Mouse (Mus musculus) MEL (cell line): Measurements from ENCODE around the gene Gldc. TPM values are rescaled to one million over a fixed set of nuclear protein-coding genes. Genes with fewer than 3 reads are reported as not detected.

ENCODE experiments used
- CTCF ChIP-seq, 3 experiments: IDR thresholded peaks in 2 of 3; conservative IDR thresholded peaks in 1 of 3; 2 replicates each; pipeline ENCODE4 v1.5.1; 2011 to 2012; ENCODE audit warnings: low read length in 3 of 3, low read depth in 2 of 3, mild to moderate bottlenecking in 2 of 3, improper control_type of control experiment in 1 of 3, inconsistent platforms in 1 of 3, mixed read lengths in 1 of 3, moderate library complexity in 1 of 3; ENCODE audit not compliant: control insufficient read depth in 1 of 3, insufficient read depth in 1 of 3, poor library complexity in 1 of 3, severe bottlenecking in 1 of 3
- ELF1 ChIP-seq: IDR thresholded peaks from 2 replicates; pipeline ENCODE4 v1.6.1; 2014; ENCODE audit warnings: low read depth, mild to moderate bottlenecking, inconsistent platforms, low read length, improper control_type of control experiment, moderate library complexity
- GATA1 ChIP-seq: IDR thresholded peaks from 2 replicates; pipeline ENCODE4 v1.6.1; 2011; ENCODE audit warnings: low read depth, low read length, improper control_type of control experiment
- KAT2A ChIP-seq: conservative IDR thresholded peaks from 2 replicates; pipeline ENCODE4 v1.6.1; 2012; ENCODE audit warnings: low read depth, low read length, improper control_type of control experiment, inconsistent platforms
- MAX ChIP-seq: IDR thresholded peaks from 2 replicates; pipeline ENCODE4 v1.6.1; 2011; ENCODE audit warnings: low read length, improper control_type of control experiment
- MXI1 ChIP-seq: IDR thresholded peaks from 2 replicates; pipeline ENCODE4 v1.6.1; 2011; ENCODE audit warnings: mild to moderate bottlenecking, low read depth, low read length, improper control_type of control experiment
- NRF1 ChIP-seq: IDR thresholded peaks from 2 replicates; pipeline ENCODE4 v1.6.1; 2014; ENCODE audit warnings: low read depth, mild to moderate bottlenecking, inconsistent platforms, low read length, improper control_type of control experiment, moderate library complexity; ENCODE audit not compliant: poor library complexity, insufficient read depth, severe bottlenecking
- POLR2A ChIP-seq, 2 experiments: IDR thresholded peaks; 2 replicates each; pipeline ENCODE4 v1.6.1; 2011 to 2012; ENCODE audit warnings: low read length in 2 of 2, mild to moderate bottlenecking in 2 of 2, control low read depth in 1 of 2, improper control_type of control experiment in 1 of 2, low read depth in 1 of 2, moderate library complexity in 1 of 2; ENCODE audit not compliant: control insufficient read depth in 1 of 2, insufficient read depth in 1 of 2, poor library complexity in 1 of 2
- POLR2AphosphoS2 ChIP-seq: IDR thresholded peaks from 2 replicates; pipeline ENCODE4 v1.6.1; 2011; ENCODE audit warnings: low read length, improper control_type of control experiment
- ZC3H11A ChIP-seq: IDR thresholded peaks from 2 replicates; pipeline ENCODE4 v1.6.1; 2012; ENCODE audit warnings: low read depth, mild to moderate bottlenecking, inconsistent platforms, low read length, improper control_type of control experiment
- polyA plus RNA-seq, 2 experiments: library from polyadenylated mRNA; stranded (reverse) in 1 of 2; unstranded in 1 of 2; fragments of >175 nt in 1 of 2; fragments of >200 nt in 1 of 2; gene quantifications; 2 replicates each; pipeline versions ENCODE4 v1.2.1 to v1.2.4; 2012; ENCODE audit warnings: low replicate concordance in 2 of 2, low read depth in 1 of 2; ENCODE audit not compliant: insufficient read length in 2 of 2, insufficient read depth in 1 of 2, missing spikeins in 1 of 2
- total RNA-seq: library from RNA; depleted of rRNA; stranded (reverse); fragments of 300-350 nt; gene quantifications from 2 replicates; pipeline ENCODE4 v1.2.3, GENCODE M21; 2012; rRNA removed

Gldc gene
- total and polyA plus RNA-seq, 3 experiments: 0.04 to 1.2 TPM; not detected in 1

DNA sequence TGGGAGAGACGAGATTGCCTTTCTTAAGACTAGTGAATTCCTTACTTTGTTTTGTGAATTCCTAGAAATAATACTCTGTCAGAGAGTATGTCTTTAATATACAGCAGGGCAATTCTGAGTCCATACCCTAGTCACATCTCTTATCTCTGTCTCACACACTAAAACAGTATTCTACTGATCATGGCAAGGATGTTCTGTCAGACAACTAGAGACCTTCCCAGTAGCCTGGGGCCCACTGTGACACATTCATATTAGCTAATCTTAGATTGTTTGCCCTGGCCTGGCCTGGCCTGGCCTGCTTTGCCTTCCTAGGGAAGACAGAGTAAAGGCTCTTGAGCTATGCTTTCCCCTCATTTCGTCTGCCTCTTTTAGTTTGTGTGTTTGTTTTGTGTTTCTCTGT is 124.6 kb downstream of the Gldc start (continued):
- TF ChIP-seq CTCF (IDR thresholded peaks at IDR 0.05 in 2 of 3, conservative IDR thresholded peaks at IDR 0.05 in 1 of 3; ENCODE audit: control insufficient read depth in 1 of 3, insufficient read depth in 1 of 3, low read depth in 2 of 3, low read length in 3 of 3, poor library complexity in 1 of 3, severe bottlenecking in 1 of 3) (no peak), POLR2AphosphoS2 (no peak), ELF1 (no peak), GATA1 (peak; percentile 90), NRF1 (no peak), KAT2A (no peak), MAX (0 out of 2 replicates have a peak, but pooled peaks have one; percentile 34), MXI1 (peak; percentile 68), ZC3H11A (no peak), POLR2A (IDR thresholded peaks at IDR 0.05; ENCODE audit: control insufficient read depth in 1 of 2, insufficient read depth in 1 of 2, low read depth in 1 of 2, low read length in 2 of 2, poor library complexity in 1 of 2) (no peak)

Other genes starting within 250 kb of the Gldc start
- gene Trpd52l3, start 171.6 kb downstream of the Gldc start, total RNA-seq: not detected in 2 replicates
- gene Trpd52l3, start 171.6 kb downstream of the Gldc start, polyA plus RNA-seq: not detected
- gene Uhrf2, start 144.9 kb downstream of the Gldc start, total RNA-seq: 18.0 and 19.8 TPM in 2 replicates
- 10 to 100 TPM in 1 of 2 experiments, not detected in 1; 19.0 TPM for gene Uhrf2, start 144.9 kb downstream of the Gldc start, polyA plus RNA-seq
- gene Mbl2, start 57.5 kb upstream of the Gldc start, total RNA-seq: not detected in 2 replicates
- not detected for gene Mbl2, start 57.5 kb upstream of the Gldc start, polyA plus RNA-seq